Mouse (Mus musculus) bone marrow macrophage, adult 2 months (primary cell): Measurements from ENCODE around the gene Dnmbp.

Experiments used
- CTCF ChIP-seq: IDR thresholded peaks from 2 replicates; pipeline ENCODE4 v1.5.1; 2012; ENCODE audit warnings: low read depth, mild to moderate bottlenecking, low read length, moderate library complexity
- POLR2A ChIP-seq: IDR thresholded peaks from 2 replicates; pipeline ENCODE4 v1.6.1; 2012; ENCODE audit warnings: mild to moderate bottlenecking, low read depth, low read length, borderline replicate concordance

GRCm38 (mm10) chr19:43797216-43797615 is 142.8 kb downstream of the Dnmbp start:
- no peak for TF ChIP-seq POLR2A
- TF ChIP-seq CTCF, result no peak
